Mouse (Mus musculus): Measurements from ENCODE around the gene Olfr1208.

Gene Olfr1208

GRCm38 (mm10) chr2:88902211-88902610, at the start of gene Olfr1208:
TSS of gene Olfr1208 (minus strand) at chr2:88902311.
- no peak for DNase-seq (ENCODE audit: low spot score)

GRCm38 (mm10) chr2:88938011-88938410, 35.9 kb upstream of the Olfr1208 start, which contains the start of gene Olfr1211:
TSS of gene Olfr1211 (minus strand) at chr2:88938111.
- DNase-seq (ENCODE audit: low spot score): no peak

GRCm38 (mm10) chr2:88915057-88915456, 12.9 kb upstream of the Olfr1208 start, which contains the start of gene Olfr1209:
TSS of gene Olfr1209 (minus strand) at chr2:88915157.
- no peak for DNase-seq (ENCODE audit: low spot score)

GRCm38 (mm10) chr2:88862931-88863330, 39.2 kb downstream of the Olfr1208 start, which contains the start of gene Olfr1206:
TSS of gene Olfr1206 (plus strand) at chr2:88863231.
- no peak for DNase-seq (ENCODE audit: low spot score)

- DNase-seq (ENCODE audit: low spot score): no peak
Measured at GRCm38 (mm10) chr2:88848992-88849391, 53.1 kb downstream of the Olfr1208 start, which contains the start of gene Olfr1204. TSS of gene Olfr1204 (plus strand) at chr2:88849292.

Measured in left cerebral cortex, adult 11 months (tissue).